Mouse (Mus musculus) stomach, postnatal 0 days (tissue): ENCODE data around the gene Slc15a2. TPM values are rescaled to one million over a fixed set of nuclear protein-coding genes. Genes with fewer than 3 reads are reported as not detected.
A peak's percentile ranks its signal among the peaks of the same experiment; 100 is the strongest.

Source experiments
- ATAC-seq: fragments of 200-750 bp; cut with Nextera tagmentation; 2 replicates; pipeline ENCODE4 v1.8.0; 2017; ENCODE audit not compliant: low FRiP score, low TSS enrichment
- DNase-seq: peaks from one replicate; pipeline ENCODE4 v3.0.0-alpha.2; 2016; ENCODE audit warnings: low spot score
- H3K27ac ChIP-seq: fragments of 300-500 bp; sonication (generic); replicated peaks from 2 replicates; pipeline ENCODE4 v1.5.1; 2014; ENCODE audit warnings: mild to moderate bottlenecking, control low read depth
- H3K27me3 ChIP-seq: fragments of 300-500 bp; sonication (generic); 2 replicates; pipeline ENCODE4 v1.6.1; 2014; ENCODE audit warnings: low read length; ENCODE audit not compliant: control insufficient read depth, insufficient read depth
- H3K36me3 ChIP-seq: fragments of 300-500 bp; sonication (generic); 2 replicates; pipeline ENCODE4 v1.6.1; 2014; ENCODE audit warnings: low read length, mixed read lengths; ENCODE audit not compliant: control insufficient read depth, insufficient read depth
- H3K4me1 ChIP-seq: fragments of 300-500 bp; sonication (generic); replicated peaks from 2 replicates; pipeline ENCODE4 v1.6.1; 2014; ENCODE audit warnings: antibody characterized with exemption; ENCODE audit not compliant: control insufficient read depth, insufficient read depth
- H3K4me2 ChIP-seq: fragments of 300-500 bp; sonication (generic); replicated peaks from 2 replicates; pipeline ENCODE4 v1.6.1; 2014; ENCODE audit warnings: low read depth, mild to moderate bottlenecking, control low read depth, moderate library complexity
- H3K4me3 ChIP-seq: fragments of 300-500 bp; sonication (generic); 2 replicates; pipeline ENCODE4 v1.5.1; 2014; ENCODE audit warnings: low read depth, low read length, control low read depth
- H3K9ac ChIP-seq: fragments of 300-500 bp; sonication (generic); 2 replicates; pipeline ENCODE4 v1.6.1; 2014; ENCODE audit warnings: mild to moderate bottlenecking, low read length, control low read depth, mixed read lengths
- H3K9me3 ChIP-seq: fragments of 300-500 bp; sonication (generic); 2 replicates; pipeline ENCODE4 v1.6.1; 2016; ENCODE audit warnings: low read length; ENCODE audit not compliant: control insufficient read depth
- CTCF ChIP-seq: IDR thresholded peaks from 2 replicates; pipeline ENCODE4 v1.5.1; 2016; ENCODE audit warnings: antibody characterized with exemption, low read depth, mild to moderate bottlenecking, moderate library complexity
- EP300 ChIP-seq: optimal IDR thresholded peaks from 2 replicates; pipeline ENCODE3; 2016; ENCODE audit warnings: antibody characterized with exemption
- WGBS: fragments of 180-500 bp; shearing (Covaris S2); extraction: QIAGEN DNeasy Blood & Tissue Kit; methylation state at CpG from one replicate; pipeline ENCODE4 v1.1.7; 2014; 5-methylcytosine and 5-hydroxymethylcytosine counted together
- polyA plus RNA-seq: library from polyadenylated mRNA; unstranded; fragments of >200 nt; fragmentation: Nextera tagmentation; extraction: Ambion mirVana; gene quantifications from 2 replicates; pipeline ENCODE4 v1.2.1, GENCODE M21; 2015

The Slc15a2 gene
- polyA plus RNA-seq, 1 experiment from 2014 or later, result 2.4 TPM

DNA sequence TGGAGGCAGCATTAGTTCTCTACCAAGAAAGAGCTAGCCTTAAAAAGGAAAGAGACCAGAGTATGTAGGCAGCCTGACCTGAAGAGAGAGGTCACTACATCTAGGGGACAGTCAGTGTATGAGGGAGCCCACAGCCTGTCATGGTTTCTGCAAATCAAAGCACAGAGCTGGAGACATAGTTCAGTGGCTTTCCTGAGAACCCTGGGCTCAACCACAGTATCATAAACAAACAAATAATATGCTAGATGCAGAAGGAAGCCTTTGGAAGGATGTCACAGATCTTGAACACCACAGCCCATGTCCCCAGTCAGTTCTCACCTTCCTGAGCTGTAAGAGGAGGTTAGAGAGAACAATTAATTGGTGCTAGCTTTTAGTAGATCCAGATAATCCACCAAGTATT lies 66.1 kb downstream of the Slc15a2 start:
- TF ChIP-seq EP300, result no peak
- TF ChIP-seq CTCF, result no peak
- no peak overlapping the region for H3K27ac ChIP-seq
- H3K9ac ChIP-seq, result no peak overlapping the region
- no peak overlapping the region for H3K4me2 ChIP-seq
- no peak overlapping the region for H3K4me3 ChIP-seq
- no peak for DNase-seq
- no peaks in the 10 kb centered on the region for H3K4me1 ChIP-seq
- no peaks in the 10 kb centered on the region for H3K9me3 ChIP-seq
- H3K27me3 ChIP-seq, result no peaks in the 10 kb centered on the region
- ATAC-seq, result no peak
- no peaks in the 10 kb centered on the region for H3K36me3 ChIP-seq

DNA sequence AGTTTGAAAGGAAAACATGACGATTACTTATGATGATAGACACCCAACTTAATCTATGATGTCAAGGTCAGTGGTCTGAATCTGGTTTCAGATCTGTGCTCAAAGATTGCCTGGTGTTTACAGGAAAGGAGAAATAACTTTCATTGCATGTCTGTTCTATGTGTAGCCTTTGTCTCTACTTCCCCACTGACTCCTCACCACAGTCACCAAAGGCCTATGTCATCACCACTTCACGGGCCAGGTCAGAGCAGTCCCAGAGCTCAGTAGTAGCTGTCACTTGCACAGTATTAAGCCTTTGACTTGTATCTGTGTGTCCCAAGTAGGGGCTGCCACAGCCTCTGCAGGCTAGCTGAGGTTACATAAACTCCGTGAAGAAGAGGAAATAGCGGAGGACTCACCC lies 67.3 kb downstream of the Slc15a2 start:
- H3K4me3 ChIP-seq, result no peak overlapping the region
- DNase-seq (no peak), ATAC-seq (no peak)
- H3K9ac ChIP-seq, result no peak overlapping the region
- no peaks in the 10 kb centered on the region for H3K27me3 ChIP-seq
- H3K27ac ChIP-seq, result no peak overlapping the region
- no peaks in the 10 kb centered on the region for H3K9me3 ChIP-seq
- H3K4me2 ChIP-seq, result no peak overlapping the region
- TF ChIP-seq CTCF (no peak), EP300 (no peak)
- no peaks in the 10 kb centered on the region for H3K36me3 ChIP-seq
- no peaks in the 10 kb centered on the region for H3K4me1 ChIP-seq
- WGBS, result 84% methylated on average over 4 of the region's 4 CpGs

DNA sequence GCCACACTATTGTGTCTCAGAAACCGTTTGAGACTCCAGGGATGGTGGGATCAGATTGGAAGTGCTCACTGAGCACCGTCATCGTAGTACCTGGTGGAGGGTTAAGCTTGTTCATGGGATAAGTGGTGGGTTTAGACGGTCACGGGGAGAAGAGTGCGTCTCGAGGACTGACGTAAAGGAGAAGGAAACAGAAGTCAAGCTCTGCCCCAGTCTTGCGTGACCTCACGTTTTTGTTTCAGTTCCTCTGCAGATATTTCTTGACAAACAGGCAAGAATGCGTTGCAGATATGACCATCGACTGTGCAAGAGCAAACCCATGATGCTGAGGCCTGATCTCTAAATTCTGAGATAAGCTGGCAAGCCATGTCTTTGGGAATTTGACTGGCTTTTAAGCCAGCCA lies 73.0 kb downstream of the Slc15a2 start:
- Histone ChIP-seq H3K9me3 (no peaks in the 10 kb centered on the region), H3K36me3 (no peaks in the 10 kb centered on the region), H3K4me3 (no peak overlapping the region), H3K9ac (no peak overlapping the region), H3K4me2 (no peak overlapping the region), H3K27ac (no peak overlapping the region), H3K4me1 (no peaks in the 10 kb centered on the region), H3K27me3 (no peaks in the 10 kb centered on the region)
- WGBS, result 80% methylated on average over 12 of the region's 12 CpGs
- TF ChIP-seq EP300 (no peak), CTCF (no peak)
- ATAC-seq, result no peak
- no peak for DNase-seq

DNA sequence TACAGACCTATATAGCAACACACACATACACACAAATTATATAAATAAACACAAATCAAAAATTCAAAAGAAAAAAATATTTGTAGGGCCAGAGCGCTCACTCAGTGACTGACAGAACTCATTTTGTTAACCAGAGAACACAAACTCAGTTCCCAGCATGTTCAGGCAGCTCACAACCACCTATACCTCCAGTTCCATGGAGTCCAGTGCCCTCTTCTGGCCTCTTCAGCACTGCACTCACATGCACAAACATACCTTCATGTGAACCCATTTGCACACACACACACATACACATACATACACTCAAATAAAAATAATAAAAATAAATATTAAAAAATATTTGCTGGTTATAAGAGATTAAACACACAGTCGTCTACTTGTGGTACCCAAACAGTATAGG lies 74.0 kb downstream of the Slc15a2 start:
- no peak for DNase-seq
- 91% methylated on average over 2 of the region's 2 CpGs for WGBS
- TF ChIP-seq EP300 (no peak), CTCF (peak; percentile 50)

DNA sequence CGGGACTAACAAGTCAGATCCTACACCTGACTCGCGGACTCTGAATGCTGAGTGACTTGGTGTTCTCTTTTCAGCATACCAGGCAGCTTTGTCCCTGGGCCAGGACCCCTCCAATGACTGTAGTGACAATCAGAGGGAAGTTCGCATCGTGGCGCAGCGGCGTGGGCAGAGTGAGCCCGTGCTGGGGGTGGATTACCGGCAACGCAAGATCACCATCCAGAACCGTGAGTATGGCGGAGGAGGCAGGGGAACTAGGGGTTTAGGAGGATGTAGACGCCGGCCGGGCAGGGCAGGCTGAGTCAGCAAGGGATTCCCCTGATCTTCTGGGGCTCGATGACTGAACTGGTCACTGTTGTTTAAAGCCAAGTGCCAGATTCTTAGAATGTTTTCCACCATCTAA lies 75.4 kb downstream of the Slc15a2 start:
- ATAC-seq (no peak), DNase-seq (no peak)
- H3K4me3 ChIP-seq, result no peak overlapping the region
- H3K4me1 ChIP-seq, result no peaks in the 10 kb centered on the region
- H3K9me3 ChIP-seq, result no peaks in the 10 kb centered on the region
- H3K27ac ChIP-seq, result no peak overlapping the region
- H3K27me3 ChIP-seq, result no peaks in the 10 kb centered on the region; the same call in 1 of the 2 replicates
- no peak overlapping the region for H3K9ac ChIP-seq
- WGBS, result 88% methylated on average over 17 of the region's 17 CpGs
- no peak for TF ChIP-seq EP300
- TF ChIP-seq CTCF, result no peak
- H3K36me3 ChIP-seq, result no peaks in the 10 kb centered on the region
- H3K4me2 ChIP-seq, result no peak overlapping the region

More for the DNA sequence above, 74.0 kb downstream of the Slc15a2 start:
- Histone ChIP-seq H3K4me2 (no peak overlapping the region), H3K27me3 (no peaks in the 10 kb centered on the region), H3K9ac (no peak overlapping the region), H3K9me3 (no peaks in the 10 kb centered on the region), H3K36me3 (no peaks in the 10 kb centered on the region), H3K4me1 (no peaks in the 10 kb centered on the region), H3K4me3 (no peak overlapping the region), H3K27ac (no peak overlapping the region)
- ATAC-seq, result no peak

DNA sequence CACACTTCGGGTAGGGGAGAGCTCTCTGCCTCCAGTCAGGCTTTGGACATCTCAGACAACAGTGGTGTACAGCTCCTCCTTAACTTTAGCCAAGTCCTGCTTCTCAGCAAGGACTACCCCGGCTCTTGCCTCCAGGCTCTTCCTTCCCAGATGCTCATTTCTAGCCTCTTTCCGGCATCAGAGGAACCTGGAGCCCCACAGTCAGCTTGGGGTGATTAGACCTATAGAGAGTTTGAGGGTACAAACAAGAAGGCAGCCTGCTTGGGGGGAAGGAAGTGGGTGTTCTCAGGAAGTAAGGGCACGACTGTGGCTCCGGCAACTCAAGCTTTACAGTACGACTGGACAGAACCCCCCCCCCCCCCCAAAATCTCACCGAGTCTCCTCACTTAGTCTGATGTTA lies 76.0 kb downstream of the Slc15a2 start:
- H3K9ac ChIP-seq, result no peak overlapping the region
- no peak overlapping the region for H3K4me2 ChIP-seq
- WGBS, result 76% methylated on average over 7 of the region's 7 CpGs
- ATAC-seq (no peak), DNase-seq (no peak)
- no peak for TF ChIP-seq CTCF
- no peak overlapping the region for H3K4me3 ChIP-seq
- no peaks in the 10 kb centered on the region; the same call in 1 of the 2 replicates for H3K27me3 ChIP-seq
- H3K27ac ChIP-seq, result no peak overlapping the region
- no peaks in the 10 kb centered on the region for H3K4me1 ChIP-seq
- no peaks in the 10 kb centered on the region for H3K36me3 ChIP-seq
- H3K9me3 ChIP-seq, result no peaks in the 10 kb centered on the region
